Mouse (Mus musculus) retina, embryonic 14.5 days (tissue): ENCODE measurements around the gene Scrn2.

Experiments
- DNase-seq: peaks from one replicate; pipeline ENCODE4 v3.0.0-alpha.2; 2015; ENCODE audit warnings: low spot score

Gene Scrn2

DNA sequence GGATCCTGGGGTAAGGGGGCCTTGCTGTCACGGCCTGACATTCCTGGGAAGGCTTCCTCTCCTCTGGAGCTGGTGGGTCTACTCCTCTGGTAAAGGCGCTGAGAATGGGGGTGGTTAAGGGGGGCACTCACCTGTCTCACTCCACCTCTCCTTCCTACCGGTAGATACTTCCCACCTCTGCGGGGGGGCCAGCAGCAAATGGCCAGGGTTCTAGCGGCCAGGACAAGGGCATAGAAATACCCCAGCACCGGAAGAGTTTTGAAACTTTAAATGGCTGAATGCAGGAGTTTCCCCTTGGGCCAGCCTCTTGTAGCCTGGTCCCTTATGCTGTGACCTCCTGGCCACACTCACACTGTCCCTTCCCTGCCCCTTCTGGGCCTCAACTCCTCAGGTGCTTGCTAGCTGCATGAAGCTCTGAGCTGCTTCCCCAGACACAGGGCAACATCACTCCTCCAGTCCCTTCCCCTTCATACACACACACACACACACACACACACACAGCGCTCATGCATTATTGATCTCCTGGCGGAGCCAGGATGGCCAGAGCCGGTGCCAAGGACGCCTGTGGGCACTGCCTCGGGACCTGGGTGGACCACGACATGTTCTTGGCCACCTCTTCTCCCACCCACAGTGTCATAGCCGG lies 21.3 kb downstream of the Scrn2 start:
- peak; percentile 25 for DNase-seq

DNA sequence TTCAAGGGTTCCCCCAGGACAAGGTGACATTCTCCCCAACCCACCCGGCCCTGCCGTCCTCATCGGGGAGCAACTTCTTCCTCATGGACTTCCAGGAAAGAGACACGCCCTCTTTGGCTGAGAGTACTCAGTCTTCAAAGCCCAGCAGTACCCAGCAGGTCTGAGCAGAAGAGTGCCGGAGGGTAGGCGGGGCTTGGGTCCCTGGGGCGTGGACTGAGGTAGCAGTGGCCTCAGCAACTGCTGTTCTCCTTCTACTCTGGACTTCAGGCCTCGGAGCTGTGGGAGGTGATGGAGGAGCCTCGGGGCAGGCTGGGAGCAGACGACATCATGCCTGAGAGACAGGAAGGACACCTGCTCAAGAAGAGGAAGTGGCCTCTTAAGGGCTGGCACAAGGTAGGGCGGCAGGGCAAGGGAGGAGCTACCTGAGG lies 22.5 kb downstream of the Scrn2 start:
- DNase-seq, result no peak

DNA sequence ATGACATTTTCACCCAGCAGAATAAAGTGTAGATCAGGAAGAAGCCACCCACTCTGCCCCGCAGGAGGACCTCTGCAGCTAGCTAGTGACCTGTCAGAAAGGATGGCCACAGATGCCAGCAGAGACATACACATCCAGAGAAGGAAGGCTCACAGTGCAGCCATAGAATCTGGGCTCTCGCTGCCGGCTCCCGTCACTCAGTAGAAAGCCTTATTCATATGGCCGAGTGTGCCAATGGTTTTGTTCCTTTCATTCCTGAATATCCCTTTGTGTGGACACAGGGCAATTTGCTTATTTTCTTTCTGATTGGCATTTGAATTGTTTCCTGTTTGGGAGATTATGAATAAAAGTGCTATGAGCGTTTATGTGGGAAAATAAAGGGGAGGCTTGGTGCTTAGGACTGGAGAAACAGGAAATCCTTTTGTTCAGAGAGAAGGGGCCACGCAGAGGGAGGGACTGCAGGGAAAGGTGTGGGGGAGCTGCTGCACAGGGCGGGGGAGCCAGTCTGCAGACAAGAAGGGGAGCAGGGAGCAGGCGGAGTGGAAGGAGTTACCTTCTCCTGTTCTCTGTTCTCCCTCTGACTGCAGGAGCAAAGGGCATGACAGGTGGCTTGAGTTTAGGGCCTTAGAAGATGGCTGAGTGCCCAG lies 33.7 kb downstream of the Scrn2 start:
- no peak for DNase-seq

DNA sequence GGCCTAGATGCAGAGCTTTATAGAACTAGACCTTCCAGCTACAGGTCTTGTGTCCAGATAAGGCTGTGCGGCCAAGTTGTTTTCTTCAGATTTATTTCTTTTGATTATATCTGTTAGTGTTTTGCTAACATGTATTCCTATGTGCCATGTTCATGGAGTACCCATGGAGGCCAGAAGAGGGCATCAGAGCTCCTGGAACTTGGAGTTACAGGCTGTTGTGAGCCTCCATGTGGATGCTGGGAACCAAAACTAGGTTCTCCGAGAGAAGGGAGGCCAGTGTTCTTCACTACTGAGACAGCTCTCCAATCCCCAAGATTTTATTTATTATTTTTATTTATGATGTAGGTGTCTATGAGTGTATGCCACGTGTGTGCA lies 34.2 kb downstream of the Scrn2 start:
- no peak for DNase-seq

DNA sequence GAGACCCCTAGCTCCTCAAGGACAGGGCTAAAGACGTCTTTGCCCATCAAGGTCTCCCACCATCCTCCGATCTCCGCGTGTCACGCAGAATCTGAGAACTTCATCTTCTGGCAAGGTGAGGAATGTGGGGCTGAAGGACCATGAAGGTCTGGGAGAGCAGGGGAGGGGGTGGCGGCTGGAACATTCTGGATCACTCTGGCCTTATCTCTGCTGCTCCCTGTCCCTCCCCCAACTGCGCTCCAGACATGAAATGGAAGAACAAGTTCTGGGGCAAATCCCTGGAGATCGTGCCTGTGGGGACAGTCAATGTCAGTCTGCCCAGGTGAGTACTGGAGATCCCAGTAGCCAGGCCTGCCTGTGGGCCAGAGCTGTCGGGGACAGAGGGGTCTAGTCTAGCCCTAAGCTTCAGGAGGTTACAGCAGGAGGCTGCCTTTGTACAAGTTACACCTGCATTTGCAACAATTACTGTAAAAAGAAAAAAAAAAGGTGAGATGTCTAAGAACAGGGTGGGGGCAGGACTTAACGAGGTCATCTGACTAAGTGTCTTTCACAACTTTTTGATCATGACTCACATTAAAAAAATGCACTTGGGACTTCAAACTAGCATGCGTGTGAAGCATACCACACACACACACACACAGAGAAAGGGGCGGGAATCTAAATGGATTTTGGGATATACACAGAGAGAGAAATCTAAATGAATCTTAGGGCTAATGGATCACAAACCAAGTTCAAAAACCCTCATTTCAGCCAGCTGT lies 36.0 kb downstream of the Scrn2 start:
- DNase-seq, result no peak

DNA sequence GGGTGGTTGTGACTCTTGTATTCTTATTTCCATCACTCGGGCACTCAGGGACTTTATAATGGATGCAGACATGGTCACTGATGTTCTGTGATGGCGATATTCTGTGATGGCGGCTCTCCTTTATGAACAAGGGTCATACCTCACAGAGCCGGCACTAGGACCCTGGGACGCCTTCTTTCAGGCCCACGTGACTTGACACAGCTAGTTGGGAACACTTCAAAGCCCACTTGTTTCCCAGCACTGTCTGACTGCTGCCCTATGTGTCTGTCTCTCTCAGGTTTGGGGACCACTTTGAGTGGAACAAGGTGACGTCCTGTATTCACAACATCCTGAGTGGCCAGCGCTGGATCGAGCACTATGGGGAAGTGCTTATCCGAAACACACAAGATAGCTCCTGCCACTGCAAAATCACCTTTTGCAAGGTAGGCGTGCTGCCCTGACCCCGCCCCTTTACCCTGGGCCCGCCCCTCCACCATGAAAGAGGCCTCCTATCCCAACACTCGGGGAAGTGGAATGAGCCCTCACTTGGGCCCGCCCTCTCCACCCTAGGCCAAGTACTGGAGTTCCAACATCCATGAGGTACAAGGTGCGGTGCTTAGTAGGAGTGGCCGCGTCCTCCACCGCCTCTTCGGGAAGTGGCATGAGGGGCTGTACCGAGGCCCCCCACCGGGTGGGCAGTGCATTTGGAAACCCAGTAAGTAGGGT lies 37.1 kb downstream of the Scrn2 start:
- DNase-seq, result no peak

DNA sequence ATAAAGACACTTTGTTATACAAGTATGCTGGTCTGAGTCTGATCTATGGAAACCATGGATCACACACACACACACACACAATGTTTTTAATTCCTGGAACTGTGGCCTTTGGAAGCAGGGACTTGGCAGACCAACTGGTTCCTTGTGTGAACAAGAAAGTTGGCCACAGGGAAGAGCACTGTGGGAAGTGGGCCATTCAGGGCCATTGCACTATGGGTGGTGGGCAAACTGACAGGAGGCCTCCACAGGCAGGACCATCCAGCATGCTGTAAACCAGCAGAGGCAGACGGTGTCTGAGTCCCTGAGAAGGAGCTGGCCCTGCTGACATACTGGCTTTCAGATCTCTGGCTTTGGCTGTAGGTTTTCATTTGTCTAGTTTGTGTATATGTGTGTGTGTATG lies 39.6 kb downstream of the Scrn2 start:
- no peak for DNase-seq

DNA sequence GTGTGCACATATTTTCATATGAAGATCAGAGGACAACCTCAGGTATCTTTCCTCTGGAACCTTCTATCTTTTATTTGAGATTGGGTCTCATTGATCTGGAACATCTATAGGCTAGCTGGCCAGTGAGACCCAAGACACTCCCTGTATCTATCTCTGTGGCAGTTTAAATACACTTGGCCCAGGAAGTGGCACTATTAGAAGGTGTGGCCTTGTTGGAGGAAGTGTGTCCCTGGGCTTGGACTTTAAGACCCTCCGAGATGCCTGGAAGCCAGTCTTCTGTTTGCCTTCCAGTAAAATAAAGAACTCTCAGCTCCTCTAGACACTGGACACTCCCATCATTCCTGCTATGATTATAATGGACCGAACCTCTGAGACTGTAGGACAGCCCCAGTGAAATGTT lies 40.0 kb downstream of the Scrn2 start:
- no peak for DNase-seq

DNA sequence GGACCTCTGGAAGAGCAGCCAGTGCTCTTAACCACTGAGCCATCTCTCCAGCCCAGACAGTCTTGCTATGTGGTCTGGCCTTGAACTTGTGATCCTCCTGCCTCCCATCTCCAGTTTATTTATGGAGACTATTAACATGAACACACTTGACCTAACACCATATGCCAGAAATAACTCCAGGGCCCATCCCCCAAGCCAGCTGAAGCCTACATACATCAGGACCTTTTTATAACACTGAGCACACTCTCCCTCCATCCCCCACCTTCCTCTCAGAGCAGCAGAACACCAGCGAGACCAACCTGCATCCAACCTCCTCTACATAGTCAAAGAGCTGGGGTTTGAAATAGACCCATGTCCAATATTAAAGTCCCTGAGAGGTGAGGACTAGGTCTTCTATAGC lies 41.4 kb downstream of the Scrn2 start:
- DNase-seq, result no peak

DNA sequence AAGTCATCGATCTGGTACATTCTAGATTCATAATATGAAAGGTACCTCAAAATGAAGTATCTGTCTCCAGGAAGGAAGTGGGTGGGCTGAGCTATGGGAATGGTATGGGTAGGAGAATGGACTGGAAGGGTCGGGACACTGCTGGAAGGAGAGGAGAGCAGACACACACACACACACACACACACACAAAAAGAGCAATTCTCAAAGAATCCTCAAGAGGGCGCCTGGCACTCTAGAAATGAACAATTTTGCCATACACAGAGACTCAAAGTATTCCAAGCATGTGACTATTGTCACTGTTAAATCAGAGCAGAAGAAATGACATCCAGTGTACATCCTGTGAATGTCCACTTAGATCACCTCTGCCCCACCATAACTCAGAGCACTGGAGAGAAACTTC lies 42.8 kb downstream of the Scrn2 start:
- DNase-seq, result peak; percentile 85

DNA sequence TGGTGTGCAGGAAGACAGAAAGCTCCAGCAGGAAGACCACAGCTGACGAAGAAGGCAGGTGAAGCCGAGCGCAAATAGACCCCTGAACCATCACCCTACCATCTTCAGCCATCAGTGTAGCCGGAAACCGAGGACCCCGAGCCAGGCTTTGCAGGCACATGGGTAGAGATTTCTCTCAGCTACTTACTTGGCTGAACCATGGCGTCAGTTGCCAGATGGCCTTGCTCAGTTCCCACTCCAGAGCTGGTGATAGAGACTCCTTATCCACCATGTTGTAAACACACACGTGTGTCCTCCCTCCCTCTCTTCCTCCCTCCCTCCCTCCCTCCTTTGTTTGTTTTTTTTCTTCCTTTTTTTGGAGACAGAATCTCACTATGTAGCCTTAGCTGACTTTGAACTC lies 44.5 kb downstream of the Scrn2 start:
- DNase-seq, result no peak

DNA sequence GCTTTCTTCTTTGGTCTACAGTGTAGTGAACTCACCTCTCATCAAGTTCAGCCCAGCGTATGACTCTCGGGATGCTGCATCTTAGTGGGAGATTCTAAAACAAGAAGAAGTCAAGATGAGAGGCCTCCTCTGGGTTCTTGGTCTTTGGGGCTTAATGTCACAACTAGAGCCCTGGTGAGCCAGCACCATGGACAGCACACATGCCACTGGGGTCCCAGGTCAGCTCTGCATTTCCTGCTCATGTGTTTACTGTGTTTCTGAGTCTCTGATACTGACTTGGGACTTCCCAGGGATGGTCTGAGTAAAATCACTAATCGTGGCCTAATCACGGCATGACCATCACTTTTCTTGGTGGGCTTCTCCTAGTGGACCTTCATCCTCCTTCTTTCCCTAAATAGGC lies 49.0 kb downstream of the Scrn2 start:
- peak; percentile 51 for DNase-seq

DNA sequence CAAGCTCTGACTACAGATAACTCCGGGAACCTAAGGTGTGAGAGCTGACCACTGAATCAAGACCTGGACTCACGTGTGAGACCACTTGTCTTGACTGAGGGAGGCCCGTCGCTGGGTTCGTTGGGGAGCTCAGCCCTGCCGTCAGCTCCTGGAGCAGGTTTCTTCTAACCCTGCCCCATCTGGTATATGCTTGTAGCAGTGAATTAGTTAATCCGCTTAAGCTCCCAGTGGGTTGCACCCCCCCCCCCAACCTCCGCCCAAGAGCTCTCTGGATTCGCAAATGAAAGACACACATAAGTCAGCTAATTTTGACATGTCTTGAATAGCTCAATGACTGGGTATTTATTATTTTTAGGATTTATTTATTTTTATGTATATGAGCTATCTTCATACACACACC lies 50.6 kb downstream of the Scrn2 start:
- DNase-seq, result peak; percentile 37

DNA sequence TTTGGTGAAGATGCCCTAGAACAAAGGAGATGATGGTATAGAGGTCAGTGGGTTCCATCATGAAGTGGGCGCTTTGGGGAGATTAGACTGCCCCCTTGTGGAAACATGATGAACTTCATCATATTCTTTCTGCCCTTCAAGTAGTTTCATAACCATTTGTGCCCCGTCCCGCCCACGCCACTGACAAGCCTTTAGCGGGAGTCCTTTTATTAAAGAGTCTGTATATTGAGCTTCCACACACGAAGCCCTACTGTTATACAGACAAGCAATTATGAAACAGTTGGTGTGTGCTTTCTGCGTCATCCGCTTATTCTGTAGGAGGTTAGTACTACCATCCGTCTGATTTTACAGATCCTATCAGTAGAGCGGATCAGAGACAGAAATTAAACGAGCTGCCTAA lies 53.2 kb downstream of the Scrn2 start:
- peak; percentile 79 for DNase-seq
